Mouse (Mus musculus): Measurements from ENCODE around the gene Gm49416. TPM values are rescaled to one million over a fixed set of nuclear protein-coding genes. Genes with fewer than 3 reads are reported as not detected.

Gene Gm49416
- total and polyA plus RNA-seq, 3 experiments: 0.57 to 3.2 (median 1.3) TPM

GRCm38 (mm10) chr19:8941136-8941514 lies 52.4 kb downstream of the Gm49416 start:
- Histone ChIP-seq H3K4me1 (ENCODE audit: control insufficient read depth, insufficient read depth, low read length) (peaks cover 6% of the 10 kb centered on the region), H3K9ac (ENCODE audit: low read depth, low read length) (peak overlapping the region; percentile 27), H3K27me3 (ENCODE audit: control insufficient read depth, insufficient read depth, low read length) (no peaks in the 10 kb centered on the region), H3K79me2 (replicated peaks; ENCODE audit: control insufficient read depth, insufficient read depth, low read length) (0 out of 2 replicates have a peak, but pooled peaks cover 2% of the 10 kb centered on the region), H3K36me3 (ENCODE audit: control insufficient read depth, insufficient read depth, low read length) (peaks cover 11% of the 10 kb centered on the region), H3K27ac (peak overlapping the region; percentile 92), H3K4me3 (peak overlapping the region; percentile 97)
- no peak for DNase-seq
- 49% methylated on average over 10 of the region's 10 CpGs for WGBS
- intact Hi-C loops (cut with DNase I): loop anchor here (1.0 kb wide), 2 partner anchors 12 kb away; partner anchors contain the start of genes Eml3, Rom1 and Tut1
- TF ChIP-seq POLR2A (IDR thresholded peaks at IDR 0.05; ENCODE audit: insufficient read depth, low read depth, low read length) (no peak), CTCF (IDR thresholded peaks at IDR 0.05) (no peak), EP300 (IDR thresholded peaks at IDR 0.05; ENCODE audit: insufficient read depth, low read depth, low read length) (no peak)

GRCm38 (mm10) chr19:8941515-8942217 lies 52.9 kb downstream of the Gm49416 start, which contains the start of gene Mta2:
Mta2 (plus strand) TSS chr19:8941875.
- WGBS: under 1% methylated on average over 64 of the region's 64 CpGs
- intact Hi-C loops (cut with DNase I): loop anchor here (1.0 kb wide), 2 partner anchors 12 kb away; partner anchors contain the start of genes Eml3, Rom1 and Tut1
- TF ChIP-seq POLR2A (IDR thresholded peaks at IDR 0.05; ENCODE audit: insufficient read depth, low read depth, low read length) (peak; percentile 82), CTCF (IDR thresholded peaks at IDR 0.05) (no peak), EP300 (IDR thresholded peaks at IDR 0.05; ENCODE audit: insufficient read depth, low read depth, low read length) (no peak)

GRCm38 (mm10) chr19:8942276-8942964 lies 53.7 kb downstream of the Gm49416 start:
- DNase-seq: no peak
- Histone ChIP-seq H3K36me3 (ENCODE audit: control insufficient read depth, insufficient read depth, low read length) (peaks cover 11% of the 10 kb centered on the region), H3K4me1 (ENCODE audit: control insufficient read depth, insufficient read depth, low read length) (peaks cover 6% of the 10 kb centered on the region), H3K79me2 (replicated peaks; ENCODE audit: control insufficient read depth, insufficient read depth, low read length) (0 out of 2 replicates have a peak, but pooled peaks cover 2% of the 10 kb centered on the region), H3K27me3 (ENCODE audit: control insufficient read depth, insufficient read depth, low read length) (no peaks in the 10 kb centered on the region), H3K9ac (ENCODE audit: low read depth, low read length) (peak overlapping the region; percentile 90), H3K27ac (peak overlapping the region; percentile 92), H3K4me3 (peak overlapping the region; percentile 97)
- no peak for TF ChIP-seq POLR2A (IDR thresholded peaks at IDR 0.05; ENCODE audit: insufficient read depth, low read depth, low read length)
- 0 out of 2 replicates have a peak, but pooled peaks have one; percentile 11 for TF ChIP-seq EP300 (IDR thresholded peaks at IDR 0.05; ENCODE audit: insufficient read depth, low read depth, low read length)
- WGBS: under 1% methylated on average over 46 of the region's 46 CpGs
- intact Hi-C loops (cut with DNase I): no loop called here

More at GRCm38 (mm10) chr19:8941515-8942217, 52.9 kb downstream of the Gm49416 start, which contains the start of gene Mta2:
- peak within 1 kb of the TSS; percentile 97 for H3K4me3 ChIP-seq
- no peaks in the 10 kb centered on the region for H3K27me3 ChIP-seq (ENCODE audit: control insufficient read depth, insufficient read depth, low read length)
- H3K9ac ChIP-seq (ENCODE audit: low read depth, low read length): peak within 1 kb of the TSS; percentile 90
- peak within 1 kb of the TSS; percentile 92 for H3K27ac ChIP-seq
- peak; percentile 96 for DNase-seq
- 0 out of 2 replicates have a peak, but pooled peaks cover 2% of the 10 kb centered on the region for H3K79me2 ChIP-seq (replicated peaks; ENCODE audit: control insufficient read depth, insufficient read depth, low read length)
- peaks cover 6% of the 10 kb centered on the region for H3K4me1 ChIP-seq (ENCODE audit: control insufficient read depth, insufficient read depth, low read length)
- H3K36me3 ChIP-seq (ENCODE audit: control insufficient read depth, insufficient read depth, low read length): peaks cover 11% of the 10 kb centered on the region

- Histone ChIP-seq H3K36me3 (ENCODE audit: control insufficient read depth, insufficient read depth, low read length) (peaks cover 11% of the 10 kb centered on the region), H3K9ac (ENCODE audit: low read depth, low read length) (no peak overlapping the region), H3K4me1 (ENCODE audit: control insufficient read depth, insufficient read depth, low read length) (peaks cover 6% of the 10 kb centered on the region), H3K27ac (no peak overlapping the region; the same call in 1 of the 2 replicates), H3K27me3 (ENCODE audit: control insufficient read depth, insufficient read depth, low read length) (no peaks in the 10 kb centered on the region), H3K4me3 (peak overlapping the region; percentile 97), H3K79me2 (replicated peaks; ENCODE audit: control insufficient read depth, insufficient read depth, low read length) (0 out of 2 replicates have a peak, but pooled peaks cover 2% of the 10 kb centered on the region)
- 45% methylated on average over 2 of the region's 2 CpGs for WGBS
- no peak for TF ChIP-seq CTCF (IDR thresholded peaks at IDR 0.05)
- no peak for TF ChIP-seq EP300 (IDR thresholded peaks at IDR 0.05; ENCODE audit: insufficient read depth, low read depth, low read length)
- TF ChIP-seq POLR2A (IDR thresholded peaks at IDR 0.05; ENCODE audit: insufficient read depth, low read depth, low read length): no peak
- DNase-seq: no peak
- intact Hi-C loops (cut with DNase I): no loop called here
Observed at GRCm38 (mm10) chr19:8943047-8943446, 54.3 kb downstream of the Gm49416 start.

GRCm38 (mm10) chr19:8944062-8944461 lies 55.3 kb downstream of the Gm49416 start:
- Histone ChIP-seq H3K9ac (ENCODE audit: low read depth, low read length) (no peak overlapping the region), H3K4me1 (ENCODE audit: control insufficient read depth, insufficient read depth, low read length) (peaks cover 6% of the 10 kb centered on the region), H3K27ac (no peak overlapping the region), H3K4me3 (no peak overlapping the region), H3K36me3 (ENCODE audit: control insufficient read depth, insufficient read depth, low read length) (peaks cover 11% of the 10 kb centered on the region), H3K79me2 (replicated peaks; ENCODE audit: control insufficient read depth, insufficient read depth, low read length) (0 out of 2 replicates have a peak, but pooled peaks cover 2% of the 10 kb centered on the region), H3K27me3 (ENCODE audit: control insufficient read depth, insufficient read depth, low read length) (no peaks in the 10 kb centered on the region)
- no peak for DNase-seq
- TF ChIP-seq POLR2A (IDR thresholded peaks at IDR 0.05; ENCODE audit: insufficient read depth, low read depth, low read length): no peak
- TF ChIP-seq CTCF (IDR thresholded peaks at IDR 0.05): no peak
- TF ChIP-seq EP300 (IDR thresholded peaks at IDR 0.05; ENCODE audit: insufficient read depth, low read depth, low read length): no peak
- intact Hi-C loops (cut with DNase I): no loop called here
- 19% methylated on average over 5 of the region's 5 CpGs for WGBS
